ENCODE assay signal across 8 mouse cellular contexts in genomic region chr5:117119777-117120488, GRCm38 (mm10). TPM values are rescaled to one million over a fixed set of nuclear protein-coding genes. Genes with fewer than 3 reads are reported as not detected.
A peak's percentile ranks its signal among the peaks of the same experiment; 100 is the strongest.
DNase-seq lines count a peak whose midpoint lies in the region; ATAC-seq lines count a peak whose summit lies in the region.

Taok3 (plus strand) TSS chr5:117120129.

- peak; percentile 99 for DNase-seq in ES-CJ7 (ENCODE audit: low read depth, low spot score)
- DNase-seq in cerebellum, adult 11 months, result peak; percentile 99
- peak; percentile 99 for DNase-seq in forebrain, embryonic 14.5 days (ENCODE audit: low spot score)
- peak; percentile 99 for DNase-seq in heart, postnatal 14 days
- peak; percentile 99 for DNase-seq in layer of hippocampus, adult 11-12 months (ENCODE audit: low spot score)
- DNase-seq in lung, adult 18-20 months, result peak; percentile 99 to 100
- peak; percentile 100 for DNase-seq in testis, postnatal 14 days (ENCODE audit: low spot score)

- H3K27me3 ChIP-seq in forebrain, embryonic 14.5 days (replicated peaks; ENCODE audit: control insufficient read depth, insufficient read depth, low read length), result no peaks in the 10 kb centered on the region
- H3K27me3 ChIP-seq in neural tube, embryonic 15.5 days (replicated peaks), result peaks cover 6% of the 10 kb centered on the region; the same call in 1 of the 2 replicates

- peak; percentile 86 for ATAC-seq in forebrain, embryonic 14.5 days
- peak; percentile 87 for ATAC-seq in neural tube, embryonic 15.5 days (ENCODE audit: low FRiP score)

- peak within 1 kb of the TSS; percentile 90 for H3K4me2 ChIP-seq in forebrain, embryonic 14.5 days (ENCODE audit: low read length)
- peak within 1 kb of the TSS; percentile 97 for H3K4me2 ChIP-seq in neural tube, embryonic 15.5 days

- no peaks in the 10 kb centered on the region for H3K9me3 ChIP-seq in forebrain, embryonic 14.5 days (replicated peaks; ENCODE audit: control insufficient read depth, low read length)
- H3K9me3 ChIP-seq in neural tube, embryonic 15.5 days (replicated peaks), result no peaks in the 10 kb centered on the region

- peak within 1 kb of the TSS; percentile 70 for H3K4me3 ChIP-seq in forebrain, embryonic 14.5 days (ENCODE audit: low read depth, low read length)
- H3K4me3 ChIP-seq in neural tube, embryonic 15.5 days (replicated peaks), result peak within 1 kb of the TSS; percentile 87

- no peaks in the 10 kb centered on the region for H3K36me3 ChIP-seq in forebrain, embryonic 14.5 days (ENCODE audit: control insufficient read depth, insufficient read depth, low read length)
- no peaks in the 10 kb centered on the region for H3K36me3 ChIP-seq in neural tube, embryonic 15.5 days

- no peak within 1 kb of the TSS for H3K27ac ChIP-seq in forebrain, embryonic 14.5 days (ENCODE audit: low read depth, low read length)
- H3K27ac ChIP-seq in neural tube, embryonic 15.5 days (replicated peaks), result peak within 1 kb of the TSS; percentile 65

- H3K9ac ChIP-seq in forebrain, embryonic 14.5 days (ENCODE audit: low read length), result peak within 1 kb of the TSS; percentile 73
- peak within 1 kb of the TSS; percentile 62 for H3K9ac ChIP-seq in neural tube, embryonic 15.5 days (replicated peaks)

- WGBS in forebrain, embryonic 14.5 days, result under 1% methylated on average over 73 of the region's 74 CpGs
- under 1% methylated on average over 73 of the region's 74 CpGs for WGBS in neural tube, embryonic 15.5 days

- peaks cover 11% of the 10 kb centered on the region for H3K4me1 ChIP-seq in forebrain, embryonic 14.5 days (ENCODE audit: control insufficient read depth, insufficient read depth, low read length)
- peaks cover 25% of the 10 kb centered on the region for H3K4me1 ChIP-seq in neural tube, embryonic 15.5 days

- intact Hi-C loops in heart, postnatal 14 days (cut with DNase I), result loop anchor here (5.0 to 10.0 kb wide), 3 partner anchors 187 to 1545 kb away; no protein-coding TSS in a partner anchor

RNA-seq across cellular contexts. Expression of gene Taok3, which starts in this region (rescaled TPM):
- 32.1 and 48.7 TPM in 2 replicates for polyA plus RNA-seq in forebrain, embryonic 14.5 days (2014; fragmentation: Nextera tagmentation; extraction: Ambion mirVana)
- total RNA-seq in heart, postnatal 14 days (2021), result 1 to 10 TPM; 9.0 to 9.3 TPM
- 63.8 and 67.1 TPM in 2 replicates for polyA plus RNA-seq in neural tube, embryonic 15.5 days (2015; fragmentation: Nextera tagmentation; extraction: Ambion mirVana)
